Mouse (Mus musculus) layer of hippocampus, adult 18-20 months (tissue): ENCODE data around the gene Serpina3n. TPM values are rescaled to one million over a fixed set of nuclear protein-coding genes. Genes with fewer than 3 reads are reported as not detected.
A peak's percentile ranks its signal among the peaks of the same experiment; 100 is the strongest.
"Not testable (repeated sequence)": the region's sequence is repeated elsewhere in the genome, so short reads cannot be mapped to it uniquely, and the experiment has no call there.

ENCODE experiments used
- DNase-seq, 2 experiments: peaks; one replicate each; pipeline ENCODE4 v3.0.0; 2022; ENCODE audit warnings: low spot score in 2 of 2
- total RNA-seq, 2 experiments: library from RNA; stranded (reverse); gene quantifications; 2 replicates each; pipeline ENCODE4 v1.2.3; 2021

Serpina3n gene
- total RNA-seq, 2 experiments from 2014 or later, result 85.3 to 87.4 TPM

DNA sequence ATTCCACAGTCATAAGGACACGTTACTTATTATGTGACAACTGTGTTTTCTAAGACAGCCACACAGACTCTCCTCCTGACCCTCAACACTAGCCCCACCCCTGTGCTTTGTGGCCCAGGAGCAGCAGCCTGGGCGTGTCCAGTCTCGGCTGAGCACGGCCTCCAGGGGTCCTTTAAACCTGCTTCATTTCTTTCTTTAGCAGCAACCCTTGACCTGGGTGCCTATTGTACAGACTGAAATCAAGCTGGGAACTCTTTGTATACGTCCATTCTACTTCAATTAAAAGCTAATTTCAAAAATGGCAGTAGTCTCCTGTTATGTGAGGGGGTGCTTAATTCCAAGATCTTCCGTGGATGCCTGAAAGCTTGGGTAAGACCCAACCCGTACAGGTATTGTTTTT lies 26.7 kb downstream of the Serpina3n start:
- DNase-seq, result no peak

DNA sequence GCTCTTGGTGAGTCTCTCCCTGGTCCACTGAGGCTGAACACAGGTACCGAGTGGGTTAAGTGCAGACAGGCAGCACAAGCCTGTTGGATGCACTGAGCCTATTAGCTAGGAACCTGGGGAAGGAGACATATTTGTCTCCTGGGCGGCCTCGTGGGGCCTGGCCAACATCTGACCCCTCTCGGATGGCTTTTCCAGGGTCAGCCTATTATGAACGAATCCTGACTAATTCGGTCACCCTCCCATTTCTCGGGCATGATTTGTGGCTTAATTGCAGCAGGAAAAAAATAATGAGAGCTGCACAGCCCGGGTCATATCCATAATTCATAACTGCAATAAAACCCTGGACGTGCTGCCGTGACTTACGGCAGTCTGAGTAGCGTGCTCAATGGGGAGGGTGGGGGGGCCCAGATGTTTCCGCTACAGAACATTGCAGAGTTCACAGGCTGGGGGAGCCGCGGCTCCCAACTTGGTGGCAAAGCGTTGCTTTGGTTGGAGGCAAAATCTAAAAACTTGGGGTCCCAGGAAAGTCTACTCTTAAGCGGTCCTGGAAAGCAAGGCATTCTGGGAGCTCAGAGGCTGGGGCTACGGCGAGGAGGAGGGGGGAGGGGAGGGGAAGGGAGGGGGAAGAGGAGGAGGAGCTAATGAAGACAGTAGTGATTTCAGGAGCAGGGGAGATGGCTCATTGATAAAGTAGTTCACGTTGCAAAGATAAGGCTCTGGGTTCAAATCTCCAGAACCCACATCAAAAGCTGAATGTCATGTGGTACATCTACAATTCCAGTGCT lies 27.6 kb downstream of the Serpina3n start:
- DNase-seq, result no peak

DNA sequence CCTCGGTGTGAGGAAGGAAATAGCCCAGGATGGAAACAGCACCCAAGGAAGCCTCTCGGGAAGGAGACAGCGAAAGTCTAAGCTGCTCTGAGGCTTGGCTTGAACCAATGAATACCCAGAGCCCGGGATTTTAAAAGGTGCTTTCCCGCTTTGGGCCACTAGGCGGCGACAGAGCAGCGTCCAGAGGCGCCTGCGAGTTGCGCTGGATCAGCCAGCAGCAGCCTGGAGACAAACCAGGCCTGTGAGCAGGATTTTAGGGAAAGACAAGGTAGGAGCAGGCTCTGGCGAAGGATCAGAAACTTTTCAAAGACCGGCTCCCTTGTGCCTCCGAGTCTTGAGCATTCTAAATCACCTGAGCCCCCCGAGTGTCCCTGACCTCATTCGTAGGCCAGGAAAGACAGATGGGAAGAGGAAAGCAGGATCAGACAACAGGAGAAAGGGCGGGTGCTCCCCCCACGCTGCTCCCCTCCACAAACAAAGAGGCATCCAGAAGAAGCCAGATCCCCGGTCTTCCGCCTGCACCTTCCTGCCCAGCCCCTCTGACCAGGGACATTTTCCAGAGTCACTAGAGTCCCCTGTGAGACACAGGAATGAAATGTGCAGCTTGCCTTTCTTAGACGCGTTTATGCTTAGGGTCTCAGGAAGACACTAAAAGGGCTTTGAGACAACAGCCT lies 33.7 kb downstream of the Serpina3n start:
- peak; percentile 82 to 95 for DNase-seq

DNA sequence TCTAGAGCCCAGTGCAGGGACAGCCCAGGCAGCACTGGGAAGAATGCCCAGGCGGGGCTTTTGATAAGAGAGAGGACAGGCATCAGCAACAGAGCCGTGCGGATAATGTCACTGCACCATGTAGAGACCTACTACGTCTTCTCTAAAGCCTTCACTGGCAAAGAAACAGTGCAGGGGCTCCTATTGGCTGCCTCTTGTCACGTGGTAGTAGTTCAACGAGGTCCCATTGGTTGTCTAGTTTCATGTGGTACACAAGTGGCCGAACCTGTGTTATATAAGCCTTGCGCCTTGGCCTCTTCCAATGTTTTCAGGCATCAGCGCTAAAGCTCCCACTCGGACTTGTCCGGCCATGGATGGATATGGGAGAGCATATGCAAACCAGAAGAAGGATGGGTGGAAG lies 37.2 kb downstream of the Serpina3n start:
- DNase-seq, result no peak

DNA sequence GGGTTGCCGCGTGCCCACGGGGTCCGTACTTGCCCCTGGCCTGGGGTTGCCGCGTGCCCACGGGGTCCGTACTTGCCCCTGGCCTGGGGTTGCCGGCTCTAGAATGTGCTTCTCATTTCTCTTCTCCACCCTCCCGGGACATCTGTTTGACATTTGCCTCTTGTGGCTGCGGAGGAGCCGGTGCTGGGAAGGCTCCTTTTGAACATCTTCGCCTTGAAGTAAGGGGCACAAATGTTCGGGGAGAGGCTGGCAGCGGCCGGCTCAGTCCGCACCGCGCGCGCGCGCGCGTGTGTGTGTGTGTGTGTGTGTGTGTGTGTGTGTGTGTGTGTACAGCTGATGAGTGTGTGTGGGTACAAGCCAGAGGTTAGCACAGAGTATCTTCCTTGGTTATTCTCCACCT lies 40.5 kb downstream of the Serpina3n start:
- DNase-seq, result not testable (repeated sequence)

DNA sequence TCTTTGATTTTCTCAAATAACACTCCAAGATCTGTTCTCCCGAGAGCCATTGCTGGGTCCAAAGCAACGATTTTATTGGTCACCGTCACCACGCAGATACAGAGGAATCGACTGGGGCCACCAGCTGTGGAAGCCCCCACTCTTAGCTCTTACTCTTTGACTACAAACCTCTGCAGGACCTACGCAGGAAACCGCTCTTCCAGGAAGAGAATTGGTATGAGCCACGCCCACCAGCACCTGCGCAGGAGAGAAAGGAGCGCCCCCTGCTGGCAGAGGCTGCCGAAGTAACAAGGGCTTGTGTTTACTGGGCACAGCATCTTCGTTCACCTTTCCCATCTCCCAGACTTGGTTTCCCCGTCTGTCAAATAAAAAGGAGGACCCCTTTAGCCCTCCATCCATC lies 41.6 kb downstream of the Serpina3n start:
- DNase-seq, result peak in 1 of 2 experiments; percentile 47

DNA sequence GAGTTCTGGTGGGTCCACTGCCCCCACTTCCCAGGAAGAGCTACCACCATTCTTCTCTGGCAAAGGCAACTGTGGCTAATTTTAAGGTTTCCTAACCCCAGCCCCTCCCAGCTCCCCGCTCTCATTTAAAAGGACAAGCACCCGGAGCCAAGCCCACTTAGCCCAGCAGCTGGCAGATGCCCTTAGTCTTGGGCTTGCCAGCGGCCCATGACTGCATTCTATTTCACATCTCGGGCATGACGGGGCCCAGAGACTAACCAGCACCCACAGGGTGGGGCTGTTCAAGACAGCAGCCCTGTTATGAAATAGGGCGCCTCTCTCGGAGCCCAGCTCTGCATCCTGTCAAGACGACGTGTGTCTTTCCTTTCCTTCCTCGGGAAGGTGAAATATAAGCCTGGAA lies 43.7 kb downstream of the Serpina3n start:
- DNase-seq, result no peak

DNA sequence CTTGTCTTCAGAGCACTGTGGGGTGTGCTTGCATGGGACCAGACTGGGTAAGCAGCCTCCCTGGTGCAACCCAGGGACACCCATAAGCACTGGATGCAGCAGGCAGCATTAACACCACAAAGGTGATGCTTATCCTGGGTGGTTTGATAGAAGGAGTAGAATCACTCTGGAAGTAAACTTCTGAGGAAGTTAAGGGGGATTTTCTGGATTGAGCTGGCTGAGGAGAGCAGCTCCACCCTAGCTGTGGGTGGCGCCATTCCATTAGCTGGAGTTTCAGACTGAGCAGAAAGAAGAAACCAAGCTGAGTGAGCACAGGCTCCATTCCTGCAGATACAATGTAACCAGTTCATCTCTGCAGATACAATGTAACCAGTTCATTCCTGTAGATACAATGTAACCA lies 46.5 kb downstream of the Serpina3n start:
- DNase-seq, result no peak

DNA sequence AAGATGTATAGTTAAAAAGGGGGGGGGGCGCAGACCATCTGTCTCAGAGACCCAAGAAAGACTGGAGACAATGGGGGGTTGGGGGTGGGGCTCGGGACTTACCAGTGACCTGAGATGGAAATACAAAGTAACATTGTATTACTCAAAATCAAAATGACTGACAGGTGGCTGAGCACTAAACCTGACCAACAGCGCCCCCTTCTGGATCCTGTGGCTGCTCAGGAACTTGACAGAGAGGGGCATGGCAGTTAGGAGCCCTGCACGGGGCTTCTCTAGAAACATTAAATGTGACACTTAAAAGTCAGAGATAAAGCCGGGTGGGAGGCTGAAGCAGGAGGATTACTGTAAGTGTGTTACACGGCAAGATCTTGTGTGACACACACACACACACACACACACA lies 52.8 kb downstream of the Serpina3n start:
- DNase-seq, result no peak

DNA sequence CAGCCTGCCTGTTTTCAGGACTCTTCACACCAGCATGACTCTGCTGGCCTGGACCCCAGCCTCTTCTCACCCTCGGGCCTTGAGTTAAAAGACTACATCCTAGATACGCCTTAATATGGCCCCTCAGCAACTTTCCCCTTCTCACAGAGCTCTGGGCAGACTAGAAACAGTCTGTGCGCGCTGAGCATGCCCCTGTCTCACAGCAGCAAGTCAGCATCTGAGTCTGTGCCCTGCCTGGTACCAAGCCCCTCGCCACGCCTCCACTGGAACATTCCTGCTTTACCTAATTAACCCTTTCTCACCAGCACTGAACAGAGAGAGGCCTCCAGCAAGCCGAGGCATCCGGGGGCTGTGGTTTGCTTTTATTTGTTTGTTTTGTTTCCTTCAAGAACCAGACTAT lies 54.8 kb downstream of the Serpina3n start:
- DNase-seq, result no peak

Other genes with a start within 250 kb of the Serpina3n start
- gene Serpina3f, start 192.2 kb upstream of the Serpina3n start, total RNA-seq, result not detected
- 1 to 10 TPM; 2.7 to 3.5 TPM for gene Serpina3g, start 170.5 kb upstream of the Serpina3n start, total RNA-seq
- gene Serpina3i, start 143.6 kb upstream of the Serpina3n start, total RNA-seq, result under 1 TPM; 0.79 to 0.84 TPM
- gene Serpina3j, start 92.2 kb upstream of the Serpina3n start, total RNA-seq, result not detected
- gene Serpina3k, start 68.2 kb upstream of the Serpina3n start, total RNA-seq, result not detected
- gene Serpina3m, start 68.2 kb upstream of the Serpina3n start, total RNA-seq, result under 1 TPM; 0.36 to 0.37 TPM
- not detected for gene Gsc, start 66.6 kb downstream of the Serpina3n start, total RNA-seq